Mouse (Mus musculus) ovary, adult 18-20 months (tissue): Measurements from ENCODE around the gene Npl.
"Not testable (repeated sequence)": the region's sequence is repeated elsewhere in the genome, so short reads cannot be mapped to it uniquely, and the experiment has no call there.

ENCODE experiments used
- DNase-seq: peaks from one replicate; pipeline ENCODE4 v3.0.0; 2022; ENCODE audit warnings: low spot score, mixed read lengths

The Npl gene

DNA sequence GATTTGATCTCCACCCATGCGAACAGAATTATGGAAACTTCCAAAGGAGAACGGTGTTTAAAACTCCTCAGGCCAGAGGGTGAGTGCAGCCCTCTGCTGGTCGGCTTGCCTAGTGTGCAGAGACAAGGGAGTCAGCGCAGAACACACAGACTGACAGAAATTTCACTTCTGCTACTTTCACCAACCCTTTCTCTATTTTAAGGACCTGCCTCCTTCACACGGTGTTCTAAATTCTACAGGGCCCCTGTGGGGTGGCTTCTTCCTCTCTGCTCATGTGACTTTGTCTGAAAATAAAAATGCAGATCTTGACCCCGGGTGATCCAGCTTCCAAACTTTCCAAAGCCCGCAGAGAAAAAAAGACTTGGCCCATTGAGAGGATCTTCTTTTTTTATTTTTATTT, 60.7 kb downstream of the Npl start:
- no peak for DNase-seq

DNA sequence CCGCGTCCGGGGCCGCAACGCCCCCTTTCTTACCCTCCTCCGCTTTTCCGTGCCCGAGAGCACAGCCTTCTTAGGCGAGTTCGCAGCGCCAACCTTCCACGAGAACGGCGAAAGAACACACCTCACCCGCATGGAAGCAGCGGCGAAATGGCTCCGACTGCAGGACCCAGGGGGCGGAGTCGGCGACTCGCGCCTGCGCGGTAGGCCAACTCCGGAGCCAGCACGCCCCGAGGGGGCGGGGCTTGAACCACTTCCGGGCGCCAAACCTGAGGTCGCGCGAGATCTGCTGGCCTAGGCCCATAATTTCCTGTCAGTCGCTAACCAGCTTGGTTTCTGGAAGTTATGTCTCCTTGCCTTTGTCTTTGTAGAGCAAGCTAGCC, 62.4 kb downstream of the Npl start, which contains the start of gene Dhx9:
Dhx9 (minus strand) TSS at position 161 of the 380 bp plus-strand sequence.
- DNase-seq: peak; percentile 95

DNA sequence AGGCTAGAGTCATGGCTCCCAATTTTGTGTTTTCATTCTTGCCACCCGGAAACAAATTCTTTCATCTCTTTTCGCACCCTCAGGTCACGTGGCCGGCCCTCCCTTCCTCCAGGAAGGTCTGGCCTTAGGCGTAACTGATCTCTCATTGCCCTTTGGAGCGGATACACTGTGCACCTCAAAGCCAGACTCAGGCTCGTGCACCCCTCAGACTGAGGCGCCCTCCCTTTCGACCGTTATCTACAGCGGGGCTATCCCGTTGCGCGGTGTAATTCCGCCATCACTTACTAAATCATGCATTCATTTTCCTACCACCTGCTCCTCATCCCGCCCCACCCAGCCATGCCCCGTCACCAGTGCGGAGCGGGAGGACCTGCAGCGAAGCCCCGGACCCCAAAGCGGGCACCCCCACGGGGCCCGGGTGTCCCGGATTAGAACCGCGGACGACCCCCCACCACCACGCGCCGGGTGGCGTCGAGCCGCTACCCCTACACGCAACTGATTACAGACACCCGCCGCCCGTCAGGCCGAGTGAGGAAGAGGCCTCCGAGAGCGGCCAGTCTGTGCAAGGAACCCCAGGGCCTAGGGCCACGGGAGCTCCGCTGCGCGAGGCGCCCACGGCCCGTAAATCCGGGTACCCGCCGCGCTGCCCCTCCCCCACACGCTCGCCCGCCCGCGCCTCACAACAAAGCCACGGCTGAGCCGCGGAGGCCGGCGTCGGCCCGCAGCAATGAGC, 62.9 kb downstream of the Npl start:
- DNase-seq: no peak

DNA sequence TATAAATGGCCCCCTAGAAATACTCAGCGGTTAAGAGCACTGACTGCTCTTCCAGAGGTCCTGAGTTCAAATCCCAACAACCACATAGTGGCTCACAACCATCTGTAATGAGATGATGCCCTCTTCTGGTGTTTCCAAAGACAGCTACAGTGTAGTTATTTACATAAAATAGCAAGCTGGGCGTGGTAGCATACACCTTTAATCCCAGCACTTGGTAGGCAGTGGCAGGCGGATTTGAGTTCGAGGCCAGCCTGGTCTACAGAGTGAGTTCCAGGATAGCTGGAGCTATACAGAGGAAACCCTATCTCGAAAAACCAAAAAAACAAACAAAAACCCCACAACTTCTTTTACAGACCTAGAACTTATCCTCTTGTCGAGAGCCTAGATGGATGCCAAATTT, 63.7 kb downstream of the Npl start:
- not testable (repeated sequence) for DNase-seq

DNA sequence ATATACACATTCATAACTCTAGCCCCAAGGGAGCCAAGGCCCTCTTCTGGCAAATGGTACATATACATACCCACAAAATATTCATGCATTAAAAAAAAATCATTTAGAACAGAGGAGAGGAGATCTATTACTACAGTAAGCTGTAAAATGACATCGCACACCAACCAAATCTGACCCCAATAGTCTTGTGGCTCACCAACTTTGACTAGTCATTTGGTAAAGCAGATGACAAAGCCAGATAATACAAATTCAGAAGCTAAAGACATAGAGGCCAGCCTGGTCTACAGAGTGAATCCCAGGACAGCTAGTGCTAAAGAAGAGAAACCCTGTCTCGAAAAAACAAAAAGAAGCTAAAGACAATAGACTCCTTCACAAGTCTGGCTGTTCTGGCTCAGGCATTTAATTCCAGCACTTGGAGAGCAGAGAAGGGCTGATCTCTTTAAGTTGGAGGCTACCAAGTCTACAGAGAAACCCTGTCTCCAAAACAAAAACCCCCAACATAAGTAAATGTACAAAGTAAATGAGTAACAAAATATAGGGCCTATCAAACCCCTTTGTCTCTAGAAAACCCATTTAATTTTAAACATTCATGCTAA, 64.5 kb downstream of the Npl start:
- DNase-seq: no peak

DNA sequence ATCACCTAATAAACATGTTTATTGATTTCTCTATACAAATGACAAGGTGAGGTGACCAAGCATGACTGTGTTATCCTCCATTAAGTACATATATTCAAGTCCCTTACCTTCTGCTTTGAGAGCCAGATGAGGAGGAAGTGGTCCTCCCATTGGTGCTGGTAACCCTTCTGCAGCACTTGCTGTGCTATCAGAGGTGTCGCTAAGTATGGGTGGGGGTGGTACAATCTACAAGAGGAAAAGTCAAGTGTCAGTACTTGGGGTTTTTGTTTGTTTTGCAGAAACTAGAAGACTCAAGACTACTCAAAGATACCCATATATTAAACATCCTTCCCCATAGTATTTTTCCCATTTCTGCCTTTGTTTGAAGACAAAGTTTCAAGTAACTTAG, 68.8 kb downstream of the Npl start:
- no peak for DNase-seq

DNA sequence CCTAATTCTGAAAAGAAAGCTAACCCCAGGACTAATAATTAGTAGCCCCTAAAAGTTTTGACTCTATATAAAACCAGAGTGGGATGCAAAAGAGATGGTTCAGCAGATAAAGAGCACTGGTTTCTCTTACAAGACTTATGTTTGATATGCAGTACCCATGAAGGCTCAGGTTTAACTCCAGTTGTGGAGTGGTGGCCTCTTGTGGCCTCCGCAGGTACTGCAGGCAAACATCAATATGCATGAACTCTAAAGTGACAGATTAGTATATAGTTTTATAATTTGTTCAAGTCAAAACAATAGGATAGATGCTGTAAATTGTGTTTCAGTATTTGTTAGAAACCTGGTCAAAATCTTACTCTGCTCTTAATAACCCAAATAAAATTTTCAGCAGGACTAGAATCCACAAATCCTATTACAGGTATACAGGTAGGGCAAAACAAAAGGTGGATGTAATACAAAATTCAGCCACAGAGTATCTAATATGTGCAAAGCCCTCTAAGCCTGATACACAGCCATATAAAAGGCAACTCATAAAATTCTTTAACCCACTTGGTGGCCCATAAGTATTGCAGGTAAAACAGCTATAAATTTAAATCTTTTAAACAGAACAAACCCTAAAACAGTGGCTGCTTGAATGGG, 69.3 kb downstream of the Npl start:
- no peak for DNase-seq

DNA sequence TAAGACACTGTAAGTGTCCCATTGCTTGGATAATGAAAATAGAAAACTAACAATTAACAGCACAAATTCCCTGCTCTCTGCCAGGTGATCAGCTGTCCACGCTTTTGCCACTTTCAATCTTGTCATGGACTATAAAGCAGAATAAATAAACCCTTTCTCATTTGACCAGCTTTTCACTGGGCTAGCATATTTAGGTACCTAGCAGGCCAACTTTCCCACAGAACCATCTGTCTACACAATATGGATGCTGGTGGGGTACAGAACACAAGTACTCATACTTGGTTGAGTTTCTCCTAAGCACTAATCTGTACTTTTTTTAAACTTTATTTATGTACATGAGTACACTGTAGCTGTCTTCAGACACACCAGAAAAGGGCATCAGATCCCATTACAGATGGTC, 70.5 kb downstream of the Npl start:
- DNase-seq: no peak

DNA sequence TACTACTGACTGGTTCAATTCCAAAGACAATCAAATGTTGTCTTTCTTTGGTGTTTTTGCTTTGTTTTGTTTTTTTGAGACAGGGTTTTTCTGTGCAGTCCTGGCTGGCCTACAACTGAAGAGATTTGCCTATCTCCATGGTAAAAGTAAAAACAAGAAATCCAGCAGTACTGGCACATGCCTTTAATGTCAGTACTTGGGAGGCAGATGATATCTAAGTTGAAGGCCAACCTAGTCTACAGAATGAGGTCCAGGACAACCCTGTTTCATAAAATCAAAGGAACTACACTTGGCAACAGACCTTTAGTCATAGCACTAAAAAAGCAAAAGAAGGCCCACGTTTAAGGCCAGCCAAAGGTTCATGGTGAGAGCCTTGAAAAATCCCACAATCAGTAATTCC, 88.0 kb downstream of the Npl start:
- DNase-seq: no peak

DNA sequence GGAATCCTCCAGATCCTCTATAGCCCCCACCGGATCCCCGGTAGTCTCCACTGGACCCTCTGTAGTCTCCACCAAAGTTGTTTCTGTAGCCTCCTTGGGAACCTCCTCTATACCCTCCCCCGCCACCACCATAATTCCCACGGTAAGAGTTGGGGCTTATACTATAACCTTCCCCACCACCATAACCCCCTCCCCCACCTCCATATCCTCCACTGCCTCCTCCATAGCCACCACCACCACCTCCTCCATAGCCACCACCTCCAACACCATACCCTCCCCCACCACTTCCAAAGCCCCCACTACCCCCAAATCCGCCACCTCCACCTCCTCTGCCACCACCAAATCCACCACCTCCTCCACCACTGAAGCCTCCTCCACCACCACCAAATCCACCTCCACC, 93.7 kb downstream of the Npl start:
- DNase-seq: no peak

DNA sequence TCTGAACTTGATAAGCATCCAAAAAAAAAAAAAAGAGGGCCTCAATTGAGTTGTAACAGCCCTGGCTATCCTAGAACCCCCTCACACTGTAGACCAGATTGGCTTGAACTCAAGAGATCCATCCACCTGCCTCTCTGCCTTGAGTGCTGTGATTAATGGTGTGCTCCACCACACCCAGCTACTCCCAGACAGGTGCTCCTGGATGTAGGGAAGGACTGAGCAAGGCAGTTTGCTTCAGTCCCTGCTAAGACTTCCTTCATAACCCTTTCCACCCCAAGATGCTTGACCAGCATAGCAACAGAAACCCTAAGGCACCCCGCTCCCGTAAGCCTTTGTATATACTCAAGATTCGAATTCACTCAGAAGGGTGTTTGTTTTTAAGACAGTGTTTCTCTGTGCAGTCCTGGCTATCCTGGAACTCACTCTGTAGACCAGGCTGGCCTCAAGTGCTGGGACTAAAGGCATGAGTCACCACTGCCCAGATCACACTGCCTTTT, 96.7 kb downstream of the Npl start:
- no peak for DNase-seq
